Mouse (Mus musculus) heart, embryonic 13.5 days (tissue): ENCODE results near the gene Chn1. TPM values are rescaled to one million over a fixed set of nuclear protein-coding genes. Genes with fewer than 3 reads are reported as not detected.

ENCODE experiments used
- ATAC-seq: fragments of 200-750 bp; cut with Nextera tagmentation; 2 replicates; pipeline ENCODE4 v1.8.0; 2017; ENCODE audit warnings: moderate TSS enrichment; ENCODE audit not compliant: insufficient number of reproducible peaks, low FRiP score, low TSS enrichment; ENCODE audit errors: extremely low read depth
- H3K27ac ChIP-seq: fragments of 300-500 bp; sonication (generic); replicated peaks from 2 replicates; pipeline ENCODE4 v1.5.1; 2015; ENCODE audit warnings: moderate library complexity, mild to moderate bottlenecking, inconsistent platforms
- H3K27me3 ChIP-seq: fragments of 300-500 bp; sonication (generic); replicated peaks from 2 replicates; pipeline ENCODE4 v1.6.1; 2015; ENCODE audit warnings: mild to moderate bottlenecking, inconsistent platforms
- H3K36me3 ChIP-seq: fragments of 300-500 bp; sonication (generic); 2 replicates; pipeline ENCODE4 v1.6.1; 2015; ENCODE audit warnings: mild to moderate bottlenecking, inconsistent platforms
- H3K4me1 ChIP-seq: fragments of 300-500 bp; sonication (generic); 2 replicates; pipeline ENCODE4 v1.6.1; 2015; ENCODE audit warnings: inconsistent platforms
- H3K4me2 ChIP-seq: fragments of 300-500 bp; sonication (generic); 2 replicates; pipeline ENCODE4 v1.6.1; 2015; ENCODE audit warnings: inconsistent platforms, mild to moderate bottlenecking, moderate library complexity
- H3K4me3 ChIP-seq: fragments of 300-500 bp; sonication (generic); 2 replicates; pipeline ENCODE4 v1.5.1; 2015; ENCODE audit warnings: moderate library complexity, mild to moderate bottlenecking, inconsistent platforms
- H3K9ac ChIP-seq: fragments of 300-500 bp; sonication (generic); 2 replicates; pipeline ENCODE4 v1.6.1; 2015; ENCODE audit warnings: inconsistent platforms, mild to moderate bottlenecking, moderate library complexity
- H3K9me3 ChIP-seq: fragments of 300-500 bp; sonication (generic); 2 replicates; pipeline ENCODE4 v1.6.1; 2016; ENCODE audit warnings: inconsistent platforms
- WGBS: fragments of 180-500 bp; shearing (Covaris S2); methylation state at CpG from one replicate; pipeline ENCODE4 v1.1.7; 2015; ENCODE audit warnings: mixed read lengths; 5-methylcytosine and 5-hydroxymethylcytosine counted together
- polyA plus RNA-seq: library from polyadenylated mRNA; unstranded; fragments of >200 nt; fragmentation: Nextera tagmentation; extraction: Ambion mirVana; gene quantifications from 2 replicates; pipeline ENCODE4 v1.2.1, GENCODE M21; 2015

Gene Chn1
- polyA plus RNA-seq, 1 experiment from 2014 or later = 16.7 TPM

GRCm38 (mm10) chr2:73607609-73608008 is 167.5 kb downstream of the Chn1 start:
- 31% methylated on average over 4 of the region's 4 CpGs for WGBS
- ATAC-seq = no peak
- Histone ChIP-seq H3K4me2 (no peak overlapping the region), H3K27ac (no peak overlapping the region), H3K9me3 (no peaks in the 10 kb centered on the region), H3K4me3 (no peak overlapping the region), H3K9ac (no peak overlapping the region), H3K27me3 (no peaks in the 10 kb centered on the region), H3K4me1 (peaks cover 29% of the 10 kb centered on the region), H3K36me3 (peaks cover 16% of the 10 kb centered on the region)

GRCm38 (mm10) chr2:73607146-73607545 is 168.0 kb downstream of the Chn1 start:
- Histone ChIP-seq H3K9ac (no peak overlapping the region), H3K4me3 (no peak overlapping the region), H3K36me3 (peaks cover 12% of the 10 kb centered on the region; the same call in 1 of the 2 replicates), H3K27me3 (no peaks in the 10 kb centered on the region), H3K4me1 (peaks cover 29% of the 10 kb centered on the region), H3K4me2 (no peak overlapping the region), H3K9me3 (no peaks in the 10 kb centered on the region), H3K27ac (no peak overlapping the region)
- 55% methylated on average over 2 of the region's 2 CpGs for WGBS
- ATAC-seq = no peak

- Histone ChIP-seq H3K27ac (no peak overlapping the region), H3K4me2 (no peak overlapping the region), H3K4me1 (peaks cover 29% of the 10 kb centered on the region), H3K36me3 (peaks cover 8% of the 10 kb centered on the region; the same call in 1 of the 2 replicates), H3K27me3 (no peaks in the 10 kb centered on the region), H3K4me3 (no peak overlapping the region), H3K9me3 (no peaks in the 10 kb centered on the region), H3K9ac (no peak overlapping the region)
- ATAC-seq = no peak
- 79% methylated on average over 6 of the region's 6 CpGs for WGBS
Observed at GRCm38 (mm10) chr2:73606616-73607015, 168.5 kb downstream of the Chn1 start.

GRCm38 (mm10) chr2:73605077-73605476 is 170.1 kb downstream of the Chn1 start:
- WGBS = 65% methylated on average over 8 of the region's 8 CpGs
- no peak for ATAC-seq
- H3K9me3 ChIP-seq = no peaks in the 10 kb centered on the region

GRCm38 (mm10) chr2:73604579-73604978 is 170.6 kb downstream of the Chn1 start:
- no peaks in the 10 kb centered on the region for H3K27me3 ChIP-seq
- peaks cover 24% of the 10 kb centered on the region for H3K4me1 ChIP-seq
- 72% methylated on average over 2 of the region's 2 CpGs for WGBS
- no peak overlapping the region for H3K27ac ChIP-seq
- H3K4me2 ChIP-seq = no peak overlapping the region
- no peak overlapping the region for H3K9ac ChIP-seq
- H3K9me3 ChIP-seq = no peaks in the 10 kb centered on the region
- ATAC-seq = no peak
- H3K36me3 ChIP-seq = no peaks in the 10 kb centered on the region
- H3K4me3 ChIP-seq = no peak overlapping the region

More at GRCm38 (mm10) chr2:73605077-73605476, 170.1 kb downstream of the Chn1 start:
- Histone ChIP-seq H3K27ac (no peak overlapping the region), H3K36me3 (no peaks in the 10 kb centered on the region), H3K4me2 (no peak overlapping the region), H3K27me3 (no peaks in the 10 kb centered on the region), H3K9ac (no peak overlapping the region), H3K4me1 (peaks cover 29% of the 10 kb centered on the region), H3K4me3 (no peak overlapping the region)

GRCm38 (mm10) chr2:73600650-73601049 is 174.5 kb downstream of the Chn1 start:
- Histone ChIP-seq H3K9me3 (no peaks in the 10 kb centered on the region), H3K27ac (no peak overlapping the region), H3K4me2 (no peak overlapping the region), H3K4me3 (no peak overlapping the region), H3K27me3 (no peaks in the 10 kb centered on the region), H3K36me3 (no peaks in the 10 kb centered on the region), H3K9ac (no peak overlapping the region), H3K4me1 (peaks cover 21% of the 10 kb centered on the region)
- ATAC-seq = no peak
- 71% methylated on average over 2 of the region's 2 CpGs for WGBS

- 86% methylated on average over 11 of the region's 11 CpGs for whole genome bisulfite sequencing
- no peak for ATAC-seq
- no peaks in the 10 kb centered on the region for H3K9me3 ChIP-seq
- H3K4me1 ChIP-seq = peaks cover 36% of the 10 kb centered on the region
- H3K27me3 ChIP-seq = no peaks in the 10 kb centered on the region
- H3K36me3 ChIP-seq = no peaks in the 10 kb centered on the region
- H3K9ac ChIP-seq = no peak overlapping the region
- H3K4me3 ChIP-seq = no peak overlapping the region
- H3K27ac ChIP-seq = no peak overlapping the region
- H3K4me2 ChIP-seq = no peak overlapping the region
Observed at GRCm38 (mm10) chr2:73597772-73598171, 177.4 kb downstream of the Chn1 start.

- peak; percentile 60; the same call in 1 of the 2 replicates for ATAC-seq
- Histone ChIP-seq H3K4me2 (peak overlapping the region; percentile 66), H3K9ac (peak overlapping the region; percentile 69), H3K27ac (peak overlapping the region; percentile 20; the same call in 1 of the 2 replicates), H3K36me3 (no peaks in the 10 kb centered on the region), H3K9me3 (no peaks in the 10 kb centered on the region), H3K4me1 (peaks cover 46% of the 10 kb centered on the region), H3K4me3 (peak overlapping the region; percentile 37), H3K27me3 (no peaks in the 10 kb centered on the region)
- 9% methylated on average over 9 of the region's 9 CpGs for WGBS
Observed at GRCm38 (mm10) chr2:73596786-73597185, 178.4 kb downstream of the Chn1 start.

GRCm38 (mm10) chr2:73596326-73596725 is 178.8 kb downstream of the Chn1 start:
- Histone ChIP-seq H3K9me3 (no peaks in the 10 kb centered on the region), H3K27me3 (no peaks in the 10 kb centered on the region), H3K4me3 (peak overlapping the region; percentile 37), H3K9ac (peak overlapping the region; percentile 69), H3K27ac (peak overlapping the region; percentile 20; the same call in 1 of the 2 replicates), H3K4me2 (peak overlapping the region; percentile 66), H3K36me3 (no peaks in the 10 kb centered on the region), H3K4me1 (peaks cover 48% of the 10 kb centered on the region)
- WGBS = 53% methylated on average over 5 of the region's 5 CpGs
- no peak for ATAC-seq

- 64% methylated on average over 2 of the region's 2 CpGs for WGBS
- H3K4me2 ChIP-seq = peak overlapping the region; percentile 1; the same call in 1 of the 2 replicates
- no peak for ATAC-seq
- no peaks in the 10 kb centered on the region for H3K27me3 ChIP-seq
- H3K27ac ChIP-seq = peak overlapping the region; percentile 63
- peaks cover 81% of the 10 kb centered on the region for H3K4me1 ChIP-seq
- H3K9me3 ChIP-seq = no peaks in the 10 kb centered on the region
- H3K4me3 ChIP-seq = no peak overlapping the region
- no peaks in the 10 kb centered on the region for H3K36me3 ChIP-seq
- H3K9ac ChIP-seq = no peak overlapping the region
Observed at GRCm38 (mm10) chr2:73593101-73593439, 182.1 kb downstream of the Chn1 start.

- Histone ChIP-seq H3K9me3 (no peaks in the 10 kb centered on the region), H3K4me3 (no peak overlapping the region)
- 56% methylated on average over 14 of the region's 14 CpGs for WGBS
Observed at GRCm38 (mm10) chr2:73592231-73593100, 182.7 kb downstream of the Chn1 start.

More at GRCm38 (mm10) chr2:73592231-73593100, 182.7 kb downstream of the Chn1 start:
- H3K4me1 ChIP-seq = peaks cover 84% of the 10 kb centered on the region
- ATAC-seq = peak; percentile 22; the same call in 1 of the 2 replicates
- H3K36me3 ChIP-seq = no peaks in the 10 kb centered on the region
- no peaks in the 10 kb centered on the region for H3K27me3 ChIP-seq
- 0 out of 2 replicates have a peak overlapping the region, but pooled peaks have one; percentile 8 for H3K9ac ChIP-seq
- peak overlapping the region; percentile 1 for H3K4me2 ChIP-seq
- peak overlapping the region; percentile 63 for H3K27ac ChIP-seq
